Mouse (Mus musculus) gastrocnemius, adult 8-10 months (tissue): ENCODE measurements around the gene Kcnn3. TPM values are rescaled to one million over a fixed set of nuclear protein-coding genes. Genes with fewer than 3 reads are reported as not detected.

Experiments used
- DNase-seq, 2 experiments: peaks; one replicate each; pipeline ENCODE4 v3.0.0; 2022; ENCODE audit warnings: low spot score in 2 of 2
- total RNA-seq, 4 experiments: library from RNA; stranded (reverse); gene quantifications; 2 replicates each; pipeline ENCODE4 v1.2.4; 2022

Kcnn3 gene
- total RNA-seq, 4 experiments from 2014 or later, result 1.3 to 2.3 (median 1.8) TPM

DNA sequence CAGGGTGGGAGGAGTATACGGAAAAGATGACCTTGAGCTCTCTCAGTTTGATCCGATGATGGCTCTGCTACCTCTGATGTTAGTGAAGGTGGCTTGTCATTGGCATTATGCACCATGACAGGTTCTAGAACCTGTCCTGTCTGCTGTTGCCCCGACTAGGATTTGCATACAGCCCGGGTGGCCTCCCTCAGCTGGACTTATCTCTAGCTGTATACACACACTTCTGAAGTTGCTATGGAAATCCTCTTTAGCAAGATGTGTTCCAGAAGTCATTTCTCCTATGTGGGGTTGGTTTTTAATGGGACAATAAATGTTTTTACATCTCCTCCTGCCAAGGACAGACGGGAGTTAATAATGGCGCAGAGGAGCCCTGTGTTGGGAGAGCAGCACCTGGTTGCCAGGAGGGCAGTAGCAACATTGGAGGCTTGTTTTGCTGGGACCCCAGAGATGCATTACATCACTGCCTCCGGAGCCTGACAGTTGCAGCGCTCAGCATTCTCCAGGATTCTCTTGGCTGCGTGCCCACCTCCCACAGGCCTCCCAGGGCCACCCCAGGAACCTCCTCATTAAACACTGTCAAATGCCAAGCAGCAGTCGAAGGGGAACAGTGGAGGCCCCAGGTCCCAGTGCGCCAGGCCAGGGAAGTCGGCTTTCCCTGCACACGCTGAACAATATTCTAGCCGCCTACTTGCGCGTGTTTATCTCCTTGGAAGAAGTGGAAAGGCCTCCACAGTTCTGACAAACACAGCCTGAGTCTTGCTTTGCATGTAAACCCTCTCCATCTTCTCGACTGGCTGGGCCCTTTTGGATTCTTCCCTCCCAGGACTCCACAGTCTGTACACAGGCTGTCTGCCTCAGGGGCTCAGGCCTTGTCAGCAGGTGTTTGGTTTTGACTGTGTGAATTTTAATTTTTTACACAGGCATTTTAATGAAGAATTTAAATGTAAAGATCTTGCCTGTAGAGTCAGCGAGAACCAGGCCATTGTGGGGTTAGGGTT is 93.9 kb downstream of the Kcnn3 start:
- DNase-seq, result no peak

DNA sequence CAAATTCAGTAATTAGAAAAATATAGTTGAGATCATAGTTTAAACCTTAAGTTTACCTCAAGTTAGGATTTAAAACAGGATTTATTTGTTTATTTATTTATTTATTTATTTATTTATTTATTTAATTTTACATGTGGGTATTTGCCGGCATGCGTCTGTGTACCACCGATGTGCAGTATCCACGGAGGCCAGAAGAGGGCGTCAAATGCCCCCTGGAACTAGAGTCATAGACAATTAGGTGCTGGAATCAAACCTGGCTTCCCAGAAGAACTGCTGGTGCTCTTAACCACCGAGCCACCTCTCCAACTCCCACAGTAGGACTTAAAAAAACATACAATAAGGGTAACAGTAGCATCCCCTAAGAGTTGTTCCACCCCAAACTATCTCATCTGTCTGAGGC is 96.9 kb downstream of the Kcnn3 start:
- no peak for DNase-seq

DNA sequence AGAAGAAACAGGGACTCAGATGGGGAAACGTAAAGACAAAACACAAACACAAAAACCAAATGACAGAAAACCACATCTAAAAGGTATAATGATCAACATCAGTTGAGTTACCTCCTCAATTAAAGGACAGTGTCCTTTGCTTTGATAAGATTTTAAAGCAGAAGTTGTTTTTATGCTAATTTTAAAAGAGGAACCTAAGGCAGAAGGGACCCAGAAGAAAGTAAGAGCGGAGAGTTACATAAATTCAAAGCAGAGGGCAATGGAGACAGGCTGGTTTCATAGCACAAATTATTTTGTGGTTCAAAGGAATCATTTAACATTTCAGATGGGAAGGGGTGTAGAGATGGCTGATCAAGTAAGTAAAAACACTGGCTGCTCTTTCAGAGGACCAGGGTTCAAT is 97.4 kb downstream of the Kcnn3 start:
- DNase-seq, result no peak

DNA sequence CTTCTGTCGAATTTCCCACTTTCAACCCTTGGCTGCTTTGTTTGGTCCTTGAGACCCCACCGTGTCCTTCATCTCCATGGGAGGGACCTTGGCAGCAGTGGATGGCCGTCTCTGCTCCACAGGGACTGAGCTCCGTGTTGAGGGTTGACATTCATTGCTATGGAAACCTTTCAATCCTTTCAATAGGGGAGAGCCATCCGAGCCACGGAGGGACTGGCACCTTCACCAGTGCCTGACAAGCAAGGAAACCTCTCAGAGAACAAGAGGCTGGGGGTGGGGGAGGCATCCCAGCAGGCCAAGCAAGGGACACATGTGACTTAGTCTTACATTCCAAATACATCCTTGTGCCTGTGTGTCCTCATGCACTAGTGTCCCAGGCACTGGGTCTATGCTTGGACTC is 102.9 kb downstream of the Kcnn3 start:
- DNase-seq, result no peak

DNA sequence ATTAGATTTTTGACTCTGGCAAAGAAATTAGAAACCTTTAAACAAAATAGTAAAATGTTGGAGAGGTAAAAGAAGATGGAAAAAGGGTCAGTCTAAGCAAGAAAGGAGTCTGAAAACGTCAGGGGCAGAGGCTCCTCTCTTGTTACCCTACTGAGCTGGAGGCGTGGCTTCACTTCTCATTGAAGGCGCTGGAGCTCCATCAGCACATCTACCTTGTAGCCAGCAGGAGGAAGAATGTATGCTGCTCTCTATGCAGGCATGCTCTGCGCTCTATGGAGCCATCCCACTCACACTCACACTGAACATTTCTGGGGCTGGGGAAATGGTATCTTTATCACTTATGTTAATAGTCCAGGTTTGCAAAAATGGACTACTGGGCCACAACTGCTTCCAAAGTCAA is 103.6 kb downstream of the Kcnn3 start:
- no peak for DNase-seq

DNA sequence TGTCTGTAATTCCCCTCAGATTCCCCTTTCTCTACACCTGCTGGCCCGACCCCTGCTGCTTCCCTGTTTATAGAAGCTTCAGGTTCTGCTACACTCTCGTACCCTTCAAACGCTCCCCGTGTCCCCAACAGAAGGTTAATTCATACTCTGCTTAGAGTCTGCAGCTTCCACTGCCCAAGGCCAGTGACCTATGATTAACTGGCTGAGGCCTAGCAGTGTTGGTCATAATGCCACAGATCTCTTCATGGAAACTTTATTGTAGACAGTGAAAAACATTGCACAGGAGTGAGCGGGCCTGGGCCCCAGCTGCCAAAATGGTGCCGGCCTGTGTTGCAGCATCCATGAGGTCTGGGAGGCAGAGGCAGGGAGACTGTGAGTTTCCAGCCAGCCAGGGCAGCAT is 104.0 kb downstream of the Kcnn3 start:
- no peak for DNase-seq

DNA sequence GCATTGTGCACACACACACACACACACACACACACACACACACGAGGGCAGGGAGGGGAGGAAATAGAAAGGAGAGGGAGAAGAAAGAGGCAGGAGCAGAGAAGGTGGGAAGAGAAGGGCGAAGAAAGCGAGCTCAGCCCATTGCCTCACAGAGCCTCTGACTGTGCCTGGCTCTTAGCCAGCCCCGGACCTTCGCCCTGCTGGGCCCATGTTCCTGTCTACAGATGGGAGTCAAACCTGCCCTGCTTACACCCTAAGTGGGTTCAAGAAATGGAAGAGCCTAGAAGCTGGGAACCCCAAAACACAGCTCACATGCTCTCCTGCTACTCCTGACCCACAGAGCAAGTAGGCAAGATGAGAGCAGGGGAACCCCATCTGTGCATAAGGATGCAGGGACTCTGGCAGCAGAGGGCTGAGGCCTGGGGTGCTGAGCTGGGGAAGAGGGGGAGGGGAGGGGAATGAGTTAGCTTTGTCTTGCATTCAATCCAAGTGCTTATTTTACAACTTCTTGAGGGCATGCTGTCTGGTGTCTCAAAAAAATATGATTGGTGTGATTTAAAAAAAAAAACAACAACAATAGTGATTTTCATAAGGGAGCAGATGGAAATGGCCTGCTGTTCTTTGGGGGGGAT is 105.0 kb downstream of the Kcnn3 start:
- no peak for DNase-seq

DNA sequence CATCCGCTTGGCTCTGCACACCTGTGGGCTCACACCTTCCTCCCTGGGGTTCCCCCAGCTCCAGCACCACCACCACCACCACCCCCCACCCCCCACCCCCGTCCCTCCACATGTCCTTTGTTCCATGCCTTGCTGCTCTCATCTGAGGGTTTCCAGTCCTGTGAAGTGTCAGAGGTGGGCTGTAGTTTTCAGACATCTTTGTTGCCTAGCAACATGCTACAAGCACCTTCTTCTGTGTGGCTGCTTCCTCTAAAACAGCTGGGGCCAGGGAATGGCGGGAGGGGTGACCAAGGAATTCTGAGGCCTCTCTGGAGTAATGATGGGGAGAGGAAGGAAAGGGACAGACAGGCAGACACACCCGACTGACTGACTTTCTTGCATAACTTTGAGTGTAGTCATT is 106.6 kb downstream of the Kcnn3 start:
- DNase-seq, result no peak

DNA sequence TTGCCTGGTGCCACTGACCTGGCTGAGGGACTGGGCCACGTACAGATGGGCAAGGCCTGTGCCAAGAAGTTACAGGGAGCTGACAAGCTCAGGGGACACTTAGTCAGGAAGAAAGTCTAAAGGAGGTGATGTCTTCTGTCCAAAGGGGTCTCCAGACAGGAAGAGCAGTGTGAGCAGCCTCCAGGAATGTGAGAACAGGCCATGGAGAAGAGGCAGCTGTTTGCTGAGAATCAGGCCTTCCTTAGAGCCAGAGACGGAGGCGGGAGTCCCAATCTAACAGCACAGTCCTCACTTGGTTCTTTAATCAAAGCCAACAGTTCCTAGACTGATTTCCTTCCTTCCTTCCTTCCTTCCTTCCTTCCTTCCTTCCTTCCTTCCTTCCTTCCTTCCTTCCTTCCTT is 109.8 kb downstream of the Kcnn3 start:
- DNase-seq, result no peak

DNA sequence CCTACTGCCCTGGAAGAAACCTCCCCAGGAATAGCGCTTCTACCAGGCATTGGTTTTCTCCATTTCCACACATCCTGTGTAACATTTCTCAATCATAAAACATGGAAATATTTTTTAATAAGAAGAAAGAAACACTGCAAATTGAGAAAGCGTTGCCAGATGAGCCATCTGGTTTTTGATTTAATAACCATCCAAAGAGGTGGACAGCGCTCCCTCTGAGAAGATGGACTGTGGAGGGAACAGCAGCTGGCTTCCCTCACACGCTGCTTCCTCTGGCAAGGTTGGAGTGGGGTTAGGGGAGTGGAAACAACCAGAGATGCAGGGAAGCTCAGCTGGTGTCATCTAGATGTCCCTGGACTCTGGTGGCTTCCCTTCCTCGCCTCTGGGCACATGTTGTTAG is 111.8 kb downstream of the Kcnn3 start:
- DNase-seq, result no peak

DNA sequence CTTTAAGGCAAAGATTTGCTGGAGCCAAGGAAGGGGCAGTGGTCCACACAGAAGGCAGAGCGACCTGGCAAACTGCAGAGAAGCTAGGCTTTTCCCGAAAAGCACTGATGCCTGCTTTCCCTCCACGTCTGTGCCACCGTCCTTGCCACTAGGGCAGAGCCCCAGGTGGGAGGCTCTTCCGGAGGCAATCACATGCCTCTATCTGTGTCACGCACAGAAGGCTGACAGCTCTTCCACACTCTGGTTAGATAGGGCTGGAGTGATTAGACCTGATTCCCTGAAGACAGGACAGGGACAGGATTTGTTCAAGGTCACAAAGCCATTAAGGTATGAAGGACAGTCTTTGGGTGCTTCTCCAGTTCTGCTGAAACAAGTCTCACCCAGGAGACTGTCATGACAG is 113.6 kb downstream of the Kcnn3 start:
- no peak for DNase-seq

DNA sequence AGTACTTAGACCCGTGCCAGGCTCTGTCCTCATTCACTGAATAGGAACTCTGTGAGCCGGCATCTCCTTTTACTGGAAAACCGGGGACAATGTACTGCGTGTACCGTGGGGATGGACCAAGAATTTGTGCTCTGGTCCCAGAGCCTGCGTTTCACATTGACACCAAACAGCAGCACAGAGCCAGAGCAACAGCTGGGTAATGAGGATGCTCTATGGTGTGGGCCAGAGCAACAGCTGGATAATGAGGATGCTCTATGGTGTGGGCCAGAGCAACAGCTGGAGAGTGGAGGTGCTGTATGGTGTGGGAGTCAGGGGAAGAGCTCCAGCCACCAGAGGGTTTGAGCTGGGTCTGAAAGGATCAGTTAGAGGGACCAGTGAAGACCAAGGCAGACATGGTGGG is 114.0 kb downstream of the Kcnn3 start:
- DNase-seq, result no peak

DNA sequence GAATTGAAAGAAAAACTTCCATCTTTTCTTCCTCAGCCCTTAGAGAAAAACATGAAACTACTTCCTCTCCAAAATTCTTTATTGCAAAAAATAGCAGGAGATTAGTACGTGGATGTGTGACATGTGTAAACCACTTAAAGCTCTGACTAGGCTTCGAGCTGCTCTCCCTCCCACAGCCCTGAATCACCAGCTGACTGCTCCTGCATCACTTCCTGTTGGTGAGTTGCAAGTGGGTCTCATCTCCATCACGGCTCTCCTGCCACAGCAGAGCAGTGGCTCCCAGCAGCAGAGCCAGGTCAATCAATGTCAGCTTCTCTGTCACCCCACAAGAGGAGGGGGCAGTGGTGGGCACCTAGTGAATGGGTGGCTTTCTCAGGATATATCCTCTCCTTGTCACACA is 120.8 kb downstream of the Kcnn3 start:
- no peak for DNase-seq

DNA sequence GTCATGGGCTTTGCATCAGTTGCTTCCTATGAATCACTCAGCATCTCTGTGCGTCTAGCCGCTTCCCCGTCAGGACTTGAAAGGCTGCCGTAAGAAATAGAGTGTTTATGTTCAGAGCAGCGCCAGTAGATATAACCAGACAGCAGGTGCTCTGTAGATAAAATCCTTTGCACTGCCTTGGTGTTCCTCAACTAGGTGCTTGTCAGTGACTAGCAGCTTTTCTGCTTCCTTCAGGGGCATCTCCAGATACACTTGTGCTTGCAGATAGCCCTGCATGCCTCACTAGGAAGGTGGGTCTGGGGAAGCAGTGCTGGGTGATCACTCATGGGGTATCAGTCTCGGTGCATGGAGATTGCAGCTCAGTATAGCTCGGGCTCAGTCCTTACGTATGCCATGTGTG is 123.4 kb downstream of the Kcnn3 start:
- DNase-seq, result no peak

DNA sequence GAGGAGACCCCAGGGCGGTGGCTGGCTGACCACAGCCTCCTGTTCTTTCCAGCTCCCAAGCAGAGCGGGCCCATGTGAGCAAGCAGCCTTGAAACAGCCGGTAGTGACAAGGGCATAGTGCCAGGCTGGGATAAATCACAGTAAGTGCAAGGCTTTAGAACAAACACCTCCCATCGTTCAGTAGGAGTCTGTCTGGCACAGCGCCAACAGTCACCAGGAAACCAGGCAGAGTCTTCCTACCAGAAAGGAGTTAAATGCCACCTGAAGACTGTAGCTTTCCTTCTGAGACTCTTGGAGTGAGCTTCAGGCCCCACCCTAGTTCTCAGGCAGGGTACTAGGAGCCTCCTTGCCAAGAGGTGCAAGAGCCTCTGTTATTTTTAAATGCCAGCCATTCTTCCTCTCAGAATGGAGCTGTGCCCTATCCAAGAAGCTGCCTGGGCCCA is 126.9 kb downstream of the Kcnn3 start:
- no peak for DNase-seq

DNA sequence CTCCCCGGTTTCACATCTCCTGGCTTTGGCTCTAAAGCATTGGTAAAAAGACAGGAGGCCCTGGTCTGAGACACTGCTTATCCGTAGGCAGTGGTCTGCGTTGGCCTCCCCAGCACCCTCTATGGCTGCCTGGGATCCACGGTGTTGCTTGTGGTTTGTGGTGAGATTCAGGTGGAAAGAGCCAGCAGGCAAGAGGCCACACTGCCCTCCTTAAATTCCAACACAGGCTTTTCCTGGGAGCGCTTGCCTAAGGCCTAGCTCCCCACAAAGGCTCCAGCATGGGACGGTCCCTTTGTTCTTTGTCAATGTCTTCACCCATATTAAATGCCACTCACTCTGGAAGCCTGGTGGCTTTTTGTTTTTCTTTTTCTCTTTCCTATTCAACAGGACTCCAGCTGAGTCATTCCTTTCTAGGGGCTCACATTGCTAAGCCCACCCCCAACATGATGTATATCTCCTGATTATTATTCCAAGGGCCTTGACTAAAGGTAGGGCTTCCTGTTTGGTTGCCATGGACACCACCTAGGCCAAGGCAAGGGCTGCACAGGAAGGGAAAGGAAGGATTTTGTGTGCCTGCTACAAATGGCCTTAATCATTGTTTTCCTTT is 127.4 kb downstream of the Kcnn3 start:
- no peak for DNase-seq

DNA sequence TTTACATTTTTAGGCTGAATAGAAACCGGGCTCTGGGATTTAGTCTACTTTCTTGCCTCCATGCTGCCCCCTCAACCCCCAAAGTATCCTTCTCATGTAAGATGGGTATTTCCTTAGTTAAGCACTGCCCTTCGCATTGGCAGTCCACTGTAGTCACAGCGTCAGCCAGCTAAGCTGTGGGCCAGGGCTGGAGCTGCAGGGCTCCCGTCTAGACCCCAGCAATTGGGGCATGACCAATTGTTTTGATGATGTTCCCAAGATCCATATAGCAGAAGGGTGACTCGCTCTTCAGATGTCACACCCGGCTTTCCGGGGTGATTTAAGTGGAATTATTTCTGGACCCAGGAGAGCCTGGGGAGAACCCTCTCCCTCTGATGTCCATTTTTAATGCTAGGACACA is 129.9 kb downstream of the Kcnn3 start:
- no peak for DNase-seq

DNA sequence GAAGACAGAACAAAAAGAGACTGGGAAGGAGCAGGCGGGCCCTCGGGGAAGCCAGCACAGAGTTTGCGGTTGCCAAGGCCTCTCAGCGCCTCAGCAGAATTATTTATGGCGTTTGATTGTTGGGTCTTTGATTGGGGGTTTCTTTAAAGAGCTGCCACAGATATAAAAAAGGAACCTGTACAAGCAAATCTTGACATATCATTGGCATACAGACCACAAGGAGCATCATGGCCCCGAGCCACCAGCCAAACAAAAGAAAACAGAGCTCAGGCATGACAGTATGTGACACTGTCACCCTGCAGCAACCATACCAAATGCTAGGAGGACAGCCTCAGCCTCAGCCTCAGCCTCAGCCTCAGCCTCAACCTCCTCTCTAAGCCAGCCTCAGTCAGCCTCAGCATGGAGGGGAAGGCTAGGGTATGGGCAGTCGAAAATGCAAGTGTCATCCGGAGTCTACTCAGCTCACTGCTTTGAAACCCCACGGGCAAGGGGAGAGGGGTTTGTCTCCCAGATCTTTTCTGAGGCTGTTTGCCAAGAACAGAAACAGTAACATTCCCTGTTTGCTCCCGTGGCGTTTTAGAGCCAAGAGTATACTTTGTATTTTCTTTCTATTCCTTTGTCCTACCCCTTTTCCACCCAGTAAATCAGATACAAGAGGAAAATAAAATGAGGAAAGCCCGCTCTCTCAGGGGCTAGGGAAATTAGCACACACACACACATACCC is 133.4 kb downstream of the Kcnn3 start:
- DNase-seq, result no peak

DNA sequence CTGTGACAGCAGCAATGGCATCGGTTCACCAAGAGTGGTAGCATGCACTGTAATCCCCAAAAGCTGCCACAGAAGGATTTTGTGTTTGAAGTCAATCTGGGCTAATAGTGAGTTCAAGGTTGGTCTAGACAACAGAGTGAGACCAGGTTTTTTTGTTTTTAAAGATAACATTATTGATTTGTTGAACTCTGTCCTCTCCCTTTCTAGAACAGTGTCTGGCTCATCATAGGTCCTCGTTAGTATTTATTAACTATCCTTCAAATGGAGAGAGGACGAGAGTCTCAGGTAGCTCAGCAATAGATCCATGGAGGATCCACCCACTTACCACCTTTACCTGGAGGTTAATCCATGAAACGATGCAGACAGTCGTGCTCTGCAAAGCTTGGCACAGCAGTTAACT is 137.1 kb downstream of the Kcnn3 start:
- no peak for DNase-seq

DNA sequence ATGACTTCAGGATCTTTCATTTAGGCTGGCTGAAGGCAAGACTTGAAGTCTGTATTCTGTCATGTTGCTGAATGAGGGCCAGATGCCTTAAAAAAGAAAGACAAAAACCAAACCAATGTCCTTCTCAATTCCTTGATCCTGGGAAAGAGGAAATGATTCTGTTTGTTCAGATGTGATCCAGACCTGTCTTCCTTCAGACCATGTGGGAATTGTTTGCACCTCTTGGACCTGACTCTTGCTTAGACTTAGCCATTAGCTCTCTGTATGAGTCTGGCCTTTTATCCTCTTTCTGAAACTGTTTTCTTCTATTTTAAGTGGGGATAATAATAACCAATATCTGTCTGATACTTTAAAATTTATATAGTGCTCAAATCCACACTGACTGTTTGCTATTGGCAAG is 138.5 kb downstream of the Kcnn3 start:
- no peak for DNase-seq

DNA sequence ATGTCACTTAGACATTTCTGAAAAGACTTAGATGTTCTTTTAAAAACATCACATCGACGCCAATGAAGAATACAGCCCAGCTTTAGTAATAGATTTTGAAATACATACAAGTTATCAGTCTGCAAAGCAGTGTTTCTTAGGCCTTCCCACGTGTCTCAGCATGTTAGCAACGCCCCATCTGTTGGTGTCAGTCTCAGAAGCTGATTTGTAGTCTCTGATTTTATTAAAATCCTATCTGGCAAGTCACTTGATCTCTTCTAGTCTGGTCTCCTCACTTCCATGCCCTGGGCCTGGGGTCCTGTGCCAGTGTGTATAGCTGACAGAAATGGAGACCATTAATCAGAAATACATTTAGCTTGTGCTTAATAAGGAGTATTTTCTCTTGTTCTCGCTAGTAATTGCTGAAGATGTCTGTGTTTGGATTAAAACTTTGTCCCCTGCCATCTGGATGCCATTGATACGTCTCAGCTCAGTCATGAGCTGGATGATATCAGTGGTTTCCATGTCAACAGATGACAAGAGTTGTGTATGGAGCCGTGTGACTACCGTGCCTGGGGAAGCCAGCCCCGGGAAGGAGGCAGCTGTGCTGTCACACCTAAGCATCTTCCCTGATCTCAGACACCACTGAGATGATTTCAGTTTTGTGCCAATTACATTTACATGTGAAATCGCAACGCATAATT is 140.1 kb downstream of the Kcnn3 start:
- no peak for DNase-seq
